Mouse (Mus musculus) heart, adult 2 months (tissue): ENCODE measurements at regions not wholly inside any gene's neighbourhood (a gene's known extent, or its start where the extent isn't known, plus 50 kb on each side); places are given as distances from the start of the nearest gene placed in this dataset.

ENCODE experiments used
- DNase-seq, 2 experiments: peaks; one replicate each; pipeline ENCODE4 v3.0.0; 2021
- H3K27ac ChIP-seq: fragments of 200-600 bp; 2 replicates; pipeline ENCODE4 v1.8.1; 2022
- H3K27me3 ChIP-seq: fragments of 200-500 bp; 2 replicates; pipeline ENCODE4 v1.6.1; 2012; ENCODE audit warnings: mild to moderate bottlenecking, low read length, inconsistent platforms, mixed read lengths; ENCODE audit not compliant: control insufficient read depth, insufficient read depth
- H3K36me3 ChIP-seq: fragments of 200-500 bp; 2 replicates; pipeline ENCODE4 v1.6.1; 2012; ENCODE audit warnings: low read length, inconsistent platforms; ENCODE audit not compliant: control insufficient read depth, insufficient read depth
- H3K4me1 ChIP-seq: fragments of 200-500 bp; 2 replicates; pipeline ENCODE4 v1.6.1; 2011; ENCODE audit warnings: low read length; ENCODE audit not compliant: control insufficient read depth, insufficient read depth
- H3K4me3 ChIP-seq: fragments of 200-600 bp; 2 replicates; pipeline ENCODE4 v1.8.1; 2022
- H3K79me2 ChIP-seq: fragments of 200-500 bp; replicated peaks from 2 replicates; pipeline ENCODE4 v1.6.1; 2012; ENCODE audit warnings: mild to moderate bottlenecking, inconsistent platforms, low read length, moderate library complexity, mixed read lengths; ENCODE audit not compliant: control insufficient read depth, insufficient read depth
- H3K9ac ChIP-seq: fragments of 200-500 bp; 2 replicates; pipeline ENCODE4 v1.6.1; 2012; ENCODE audit warnings: low read depth, mild to moderate bottlenecking, control low read depth, inconsistent platforms, low read length, mixed read lengths
- CTCF ChIP-seq: fragments of 200-600 bp; IDR thresholded peaks from 2 replicates; pipeline ENCODE4 v1.8.1; 2022; ENCODE audit warnings: antibody characterized with exemption, mild to moderate bottlenecking, moderate library complexity
- EP300 ChIP-seq: fragments of 200-500 bp; IDR thresholded peaks from 2 replicates; pipeline ENCODE4 v1.6.1; 2011; ENCODE audit warnings: low read depth, low read length, control low read depth; ENCODE audit not compliant: insufficient read depth
- POLR2A ChIP-seq: fragments of 200-500 bp; IDR thresholded peaks from 2 replicates; pipeline ENCODE4 v1.6.1; 2011; ENCODE audit warnings: mild to moderate bottlenecking, low read depth, low read length, control low read depth; ENCODE audit not compliant: insufficient read depth
- WGBS: fragments of 180-500 bp; shearing (Covaris S2); methylation state at CpG from one replicate; pipeline ENCODE4 v1.1.7; 2018; 5-methylcytosine and 5-hydroxymethylcytosine counted together
- intact Hi-C: fragments of 180-260 bp; cut with DNase I; formaldehyde crosslinking; loops from one replicate; pipeline ENCODE4 v1.15.1; 2025

GRCm38 (mm10) chrX:13014051-13014450, 57.2 kb upstream of the Usp9x start:
- no peaks in the 10 kb centered on the region for H3K4me1 ChIP-seq
- no peaks in the 10 kb centered on the region for H3K79me2 ChIP-seq
- H3K27ac ChIP-seq: no peak overlapping the region
- H3K9ac ChIP-seq: no peak overlapping the region
- intact Hi-C loops: no loop called here
- no peak overlapping the region for H3K4me3 ChIP-seq
- WGBS: 73% methylated on average over 3 of the region's 3 CpGs
- DNase-seq: no peak
- H3K36me3 ChIP-seq: no peaks in the 10 kb centered on the region
- TF ChIP-seq EP300: no peak
- no peak for TF ChIP-seq POLR2A
- H3K27me3 ChIP-seq: no peaks in the 10 kb centered on the region

- H3K9ac ChIP-seq: no peak overlapping the region
- H3K27ac ChIP-seq: no peak overlapping the region
- no peak overlapping the region for H3K4me3 ChIP-seq
- intact Hi-C loops: no loop called here
- DNase-seq: no peak
- no peak for TF ChIP-seq POLR2A
- TF ChIP-seq EP300: no peak
- TF ChIP-seq CTCF: no peak
- no peaks in the 10 kb centered on the region for H3K27me3 ChIP-seq
- no peaks in the 10 kb centered on the region for H3K4me1 ChIP-seq
- H3K79me2 ChIP-seq: no peaks in the 10 kb centered on the region
- H3K36me3 ChIP-seq: no peaks in the 10 kb centered on the region
- 69% methylated on average over 3 of the region's 3 CpGs for WGBS
Measured at GRCm38 (mm10) chrX:13013086-13013485, 58.2 kb upstream of the Usp9x start.

- WGBS: 51% methylated on average over 7 of the region's 7 CpGs
- Histone ChIP-seq H3K36me3 (no peaks in the 10 kb centered on the region), H3K9ac (no peak overlapping the region), H3K79me2 (no peaks in the 10 kb centered on the region), H3K4me1 (no peaks in the 10 kb centered on the region), H3K4me3 (no peak overlapping the region), H3K27me3 (no peaks in the 10 kb centered on the region), H3K27ac (no peak overlapping the region)
- no peak for TF ChIP-seq POLR2A
- no peak for TF ChIP-seq EP300
- TF ChIP-seq CTCF: no peak
- intact Hi-C loops: no loop called here
- DNase-seq: no peak
Measured at GRCm38 (mm10) chrX:12990777-12991176, 80.5 kb upstream of the Usp9x start.

- Histone ChIP-seq H3K4me1 (no peaks in the 10 kb centered on the region), H3K27ac (no peak overlapping the region), H3K9ac (no peak overlapping the region), H3K79me2 (no peaks in the 10 kb centered on the region), H3K4me3 (no peak overlapping the region), H3K36me3 (no peaks in the 10 kb centered on the region), H3K27me3 (no peaks in the 10 kb centered on the region)
- WGBS: 64% methylated on average over 6 of the region's 6 CpGs
- no peak for DNase-seq
- TF ChIP-seq CTCF: no peak
- TF ChIP-seq EP300: no peak
- no peak for TF ChIP-seq POLR2A
- intact Hi-C loops: no loop called here
Measured at GRCm38 (mm10) chrX:12977676-12978075, 93.6 kb upstream of the Usp9x start.

- H3K36me3 ChIP-seq: no peaks in the 10 kb centered on the region
- intact Hi-C loops: no loop called here
- 72% methylated on average over 7 of the region's 7 CpGs for WGBS
- H3K27me3 ChIP-seq: no peaks in the 10 kb centered on the region
- no peak overlapping the region for H3K9ac ChIP-seq
- H3K4me3 ChIP-seq: no peak overlapping the region
- no peak overlapping the region for H3K27ac ChIP-seq
- no peak for DNase-seq
- TF ChIP-seq CTCF: no peak
- TF ChIP-seq EP300: no peak
- no peak for TF ChIP-seq POLR2A
- no peaks in the 10 kb centered on the region for H3K79me2 ChIP-seq
- no peaks in the 10 kb centered on the region for H3K4me1 ChIP-seq
Measured at GRCm38 (mm10) chrX:12968979-12969746, 102.1 kb upstream of the Usp9x start.

- TF ChIP-seq POLR2A: no peak
- no peak for TF ChIP-seq CTCF
- no peak for TF ChIP-seq EP300
- WGBS: 47% methylated on average over 11 of the region's 11 CpGs
- Histone ChIP-seq H3K79me2 (no peaks in the 10 kb centered on the region), H3K36me3 (no peaks in the 10 kb centered on the region), H3K27me3 (no peaks in the 10 kb centered on the region), H3K27ac (no peak overlapping the region; the same call in 1 of the 2 replicates), H3K9ac (no peak overlapping the region), H3K4me3 (no peak overlapping the region), H3K4me1 (no peaks in the 10 kb centered on the region)
- peak in 1 of 2 experiments; percentile 25 for DNase-seq
- intact Hi-C loops: no loop called here
Measured at GRCm38 (mm10) chrX:12959467-12960314, 111.6 kb upstream of the Usp9x start.
